Mouse (Mus musculus): ENCODE results near the gene Tbc1d2b. TPM values are rescaled to one million over a fixed set of nuclear protein-coding genes. Genes with fewer than 3 reads are reported as not detected.

Tbc1d2b gene
- polyA plus RNA-seq, 1 experiment from 2014 or later = 5.8 TPM

GRCm38 (mm10) chr9:90260600-90261375 is 9.8 kb downstream of the Tbc1d2b start:
- WGBS = 79% methylated on average over 13 of the region's 13 CpGs
- H3K4me1 ChIP-seq (ENCODE audit: control insufficient read depth, insufficient read depth, low read length) = no peaks in the 10 kb centered on the region
- no peak for ATAC-seq (ENCODE audit: low read depth)

GRCm38 (mm10) chr9:90260079-90260478 is 10.5 kb downstream of the Tbc1d2b start:
- no peak for ATAC-seq (ENCODE audit: low read depth)
- WGBS = 87% methylated on average over 6 of the region's 6 CpGs
- no peak overlapping the region for H3K4me3 ChIP-seq (ENCODE audit: low read depth, low read length)
- no peaks in the 10 kb centered on the region for H3K9me3 ChIP-seq (ENCODE audit: control insufficient read depth, low read length)
- no peaks in the 10 kb centered on the region for H3K36me3 ChIP-seq (ENCODE audit: control insufficient read depth, insufficient read depth, low read length)
- no peak overlapping the region for H3K4me2 ChIP-seq (ENCODE audit: low read depth, low read length)
- no peaks in the 10 kb centered on the region for H3K4me1 ChIP-seq (ENCODE audit: control insufficient read depth, insufficient read depth, low read length)
- no peaks in the 10 kb centered on the region for H3K27me3 ChIP-seq (ENCODE audit: control insufficient read depth, insufficient read depth, low read length)
- no peak overlapping the region for H3K27ac ChIP-seq (ENCODE audit: low read depth, low read length)
- no peak overlapping the region for H3K9ac ChIP-seq (replicated peaks; ENCODE audit: low read depth, low read length)

More at GRCm38 (mm10) chr9:90260600-90261375, 9.8 kb downstream of the Tbc1d2b start:
- no peak overlapping the region for H3K27ac ChIP-seq (ENCODE audit: low read depth, low read length)
- no peaks in the 10 kb centered on the region for H3K9me3 ChIP-seq (ENCODE audit: control insufficient read depth, low read length)
- no peak overlapping the region for H3K4me3 ChIP-seq (ENCODE audit: low read depth, low read length)
- no peaks in the 10 kb centered on the region for H3K36me3 ChIP-seq (ENCODE audit: control insufficient read depth, insufficient read depth, low read length)
- no peak overlapping the region for H3K4me2 ChIP-seq (ENCODE audit: low read depth, low read length)
- no peaks in the 10 kb centered on the region for H3K27me3 ChIP-seq (ENCODE audit: control insufficient read depth, insufficient read depth, low read length)
- H3K9ac ChIP-seq (replicated peaks; ENCODE audit: low read depth, low read length) = no peak overlapping the region

DNA sequence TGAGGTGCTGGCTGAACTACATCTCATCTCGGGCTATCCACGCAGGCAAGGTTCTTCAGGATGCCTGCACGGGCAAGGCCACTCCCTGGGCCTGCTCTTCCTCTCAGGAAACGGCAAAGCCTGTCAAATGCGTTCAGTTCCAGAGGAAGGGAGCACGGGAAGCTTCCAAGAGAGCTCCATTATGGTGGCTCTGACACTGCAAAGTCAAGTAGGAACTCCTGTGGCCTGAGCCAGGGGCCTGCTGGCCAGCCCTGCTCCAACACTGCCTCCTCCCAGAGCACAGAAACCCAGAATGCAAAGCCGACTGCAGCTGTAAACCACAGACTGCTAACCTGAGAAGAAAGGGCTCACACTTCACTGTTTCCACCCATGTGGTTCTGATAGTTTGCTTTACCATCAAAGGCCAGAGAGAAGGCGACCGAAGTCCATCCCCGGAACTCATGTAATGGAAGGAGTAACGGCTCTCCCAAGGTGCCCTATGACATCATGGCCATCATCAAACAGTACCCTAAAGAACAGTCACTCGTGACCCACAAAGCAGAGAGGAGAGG is 11.1 kb downstream of the Tbc1d2b start:
- Histone ChIP-seq H3K9me3 (ENCODE audit: control insufficient read depth, low read length) (no peaks in the 10 kb centered on the region), H3K27ac (ENCODE audit: low read depth, low read length) (no peak overlapping the region), H3K27me3 (ENCODE audit: control insufficient read depth, insufficient read depth, low read length) (no peaks in the 10 kb centered on the region), H3K9ac (replicated peaks; ENCODE audit: low read depth, low read length) (no peak overlapping the region), H3K4me3 (ENCODE audit: low read depth, low read length) (no peak overlapping the region), H3K4me1 (ENCODE audit: control insufficient read depth, insufficient read depth, low read length) (no peaks in the 10 kb centered on the region), H3K36me3 (ENCODE audit: control insufficient read depth, insufficient read depth, low read length) (no peaks in the 10 kb centered on the region), H3K4me2 (ENCODE audit: low read depth, low read length) (no peak overlapping the region)
- 89% methylated on average over 12 of the region's 12 CpGs for whole genome bisulfite sequencing
- no peak for ATAC-seq (ENCODE audit: low read depth)

DNA sequence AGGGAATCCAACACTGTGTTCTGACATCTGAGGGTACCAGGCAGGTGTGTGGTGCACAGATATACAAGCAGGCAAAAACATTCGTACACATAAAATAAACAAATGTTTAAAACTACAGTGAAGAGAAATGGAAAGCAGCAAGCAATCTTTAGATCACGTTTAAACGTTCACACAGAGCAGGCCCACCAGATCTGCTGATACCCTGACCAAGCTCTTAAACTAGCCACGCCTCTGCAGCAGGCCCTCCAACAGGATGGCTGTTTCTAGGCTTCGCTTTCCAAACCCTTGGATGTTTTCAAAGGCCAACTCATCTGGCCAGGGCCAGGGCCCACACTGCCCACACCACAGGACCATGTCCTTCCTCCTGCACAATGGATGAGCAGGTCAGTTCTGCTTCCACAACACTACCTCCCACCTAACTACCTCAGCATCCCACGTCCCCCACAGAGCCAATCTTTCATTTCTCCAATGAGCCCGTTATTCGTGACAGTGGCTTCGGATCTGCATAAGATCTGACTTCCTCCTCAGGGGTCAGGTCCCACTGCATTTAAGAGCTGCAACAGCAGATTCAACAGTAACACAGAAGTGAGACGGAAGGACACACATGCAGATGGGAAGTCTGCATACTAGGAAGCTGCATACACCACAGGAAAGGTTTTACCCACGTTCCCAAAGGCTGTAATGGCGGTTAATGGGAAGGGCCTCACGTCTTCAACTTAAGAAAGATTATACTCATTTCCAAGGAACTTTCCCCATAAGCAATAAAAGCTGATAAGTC is 12.7 kb downstream of the Tbc1d2b start:
- Histone ChIP-seq H3K9me3 (ENCODE audit: control insufficient read depth, low read length) (no peaks in the 10 kb centered on the region), H3K27me3 (ENCODE audit: control insufficient read depth, insufficient read depth, low read length) (no peaks in the 10 kb centered on the region), H3K4me2 (ENCODE audit: low read depth, low read length) (no peak overlapping the region), H3K9ac (replicated peaks; ENCODE audit: low read depth, low read length) (no peak overlapping the region), H3K27ac (ENCODE audit: low read depth, low read length) (no peak overlapping the region), H3K4me3 (ENCODE audit: low read depth, low read length) (no peak overlapping the region), H3K4me1 (ENCODE audit: control insufficient read depth, insufficient read depth, low read length) (no peaks in the 10 kb centered on the region), H3K36me3 (ENCODE audit: control insufficient read depth, insufficient read depth, low read length) (no peaks in the 10 kb centered on the region)
- ATAC-seq (ENCODE audit: low read depth) = no peak
- WGBS = 89% methylated on average over 13 of the region's 13 CpGs

GRCm38 (mm10) chr9:90257220-90257619 is 13.4 kb downstream of the Tbc1d2b start:
- H3K9me3 ChIP-seq (ENCODE audit: control insufficient read depth, low read length) = no peaks in the 10 kb centered on the region
- no peak overlapping the region for H3K4me2 ChIP-seq (ENCODE audit: low read depth, low read length)
- H3K27ac ChIP-seq (ENCODE audit: low read depth, low read length) = no peak overlapping the region
- ATAC-seq (ENCODE audit: low read depth) = no peak
- 83% methylated on average over 7 of the region's 7 CpGs for WGBS
- no peak overlapping the region for H3K9ac ChIP-seq (replicated peaks; ENCODE audit: low read depth, low read length)
- no peaks in the 10 kb centered on the region for H3K27me3 ChIP-seq (ENCODE audit: control insufficient read depth, insufficient read depth, low read length)
- H3K4me1 ChIP-seq (ENCODE audit: control insufficient read depth, insufficient read depth, low read length) = no peaks in the 10 kb centered on the region
- no peaks in the 10 kb centered on the region for H3K36me3 ChIP-seq (ENCODE audit: control insufficient read depth, insufficient read depth, low read length)
- no peak overlapping the region for H3K4me3 ChIP-seq (ENCODE audit: low read depth, low read length)

GRCm38 (mm10) chr9:90255844-90256405 is 14.7 kb downstream of the Tbc1d2b start:
- H3K4me2 ChIP-seq (ENCODE audit: low read depth, low read length) = no peak overlapping the region
- no peak overlapping the region for H3K9ac ChIP-seq (replicated peaks; ENCODE audit: low read depth, low read length)
- H3K9me3 ChIP-seq (ENCODE audit: control insufficient read depth, low read length) = no peaks in the 10 kb centered on the region
- WGBS = 51% methylated on average over 6 of the region's 6 CpGs
- no peak for ATAC-seq (ENCODE audit: low read depth)
- no peak overlapping the region for H3K27ac ChIP-seq (ENCODE audit: low read depth, low read length)
- H3K4me3 ChIP-seq (ENCODE audit: low read depth, low read length) = no peak overlapping the region
- H3K4me1 ChIP-seq (ENCODE audit: control insufficient read depth, insufficient read depth, low read length) = no peaks in the 10 kb centered on the region
- no peaks in the 10 kb centered on the region for H3K36me3 ChIP-seq (ENCODE audit: control insufficient read depth, insufficient read depth, low read length)
- no peaks in the 10 kb centered on the region for H3K27me3 ChIP-seq (ENCODE audit: control insufficient read depth, insufficient read depth, low read length)

DNA sequence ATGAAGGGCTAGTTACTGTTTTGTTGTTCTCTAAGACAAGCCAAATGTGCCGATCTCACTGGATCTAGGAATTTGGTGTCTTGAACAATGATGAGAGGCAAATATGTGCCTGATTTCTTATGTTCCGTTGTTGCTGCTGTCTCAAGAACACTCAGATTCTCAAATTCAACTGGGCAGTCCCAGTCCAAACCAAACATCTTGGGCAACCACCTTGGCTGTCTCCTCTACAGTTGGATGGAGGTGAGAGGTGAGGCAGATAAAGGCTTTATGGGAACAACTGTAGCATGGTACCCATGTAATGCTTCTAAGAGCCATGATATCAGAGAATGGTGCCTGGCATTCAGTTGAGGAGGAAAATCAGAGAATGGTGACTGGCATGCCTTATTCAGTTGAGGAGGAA is 17.4 kb downstream of the Tbc1d2b start:
- H3K9ac ChIP-seq (replicated peaks; ENCODE audit: low read depth, low read length) = no peak overlapping the region
- WGBS = 96% methylated on average over 2 of the region's 2 CpGs
- ATAC-seq (ENCODE audit: low read depth) = no peak

GRCm38 (mm10) chr9:90250964-90251750 is 19.4 kb downstream of the Tbc1d2b start:
- H3K27me3 ChIP-seq (ENCODE audit: control insufficient read depth, insufficient read depth, low read length) = no peaks in the 10 kb centered on the region
- no peak overlapping the region for H3K4me2 ChIP-seq (ENCODE audit: low read depth, low read length)
- H3K9me3 ChIP-seq (ENCODE audit: control insufficient read depth, low read length) = no peaks in the 10 kb centered on the region
- 88% methylated on average over 13 of the region's 13 CpGs for WGBS
- H3K4me3 ChIP-seq (ENCODE audit: low read depth, low read length) = no peak overlapping the region
- H3K9ac ChIP-seq (replicated peaks; ENCODE audit: low read depth, low read length) = no peak overlapping the region
- no peaks in the 10 kb centered on the region for H3K4me1 ChIP-seq (ENCODE audit: control insufficient read depth, insufficient read depth, low read length)
- H3K27ac ChIP-seq (ENCODE audit: low read depth, low read length) = no peak overlapping the region
- H3K36me3 ChIP-seq (ENCODE audit: control insufficient read depth, insufficient read depth, low read length) = peaks cover 9% of the 10 kb centered on the region; the same call in 1 of the 2 replicates
- no peak for ATAC-seq (ENCODE audit: low read depth)

More for the DNA sequence above, 17.4 kb downstream of the Tbc1d2b start:
- Histone ChIP-seq H3K9me3 (ENCODE audit: control insufficient read depth, low read length) (no peaks in the 10 kb centered on the region), H3K27me3 (ENCODE audit: control insufficient read depth, insufficient read depth, low read length) (no peaks in the 10 kb centered on the region), H3K4me2 (ENCODE audit: low read depth, low read length) (no peak overlapping the region), H3K27ac (ENCODE audit: low read depth, low read length) (no peak overlapping the region), H3K4me1 (ENCODE audit: control insufficient read depth, insufficient read depth, low read length) (no peaks in the 10 kb centered on the region), H3K4me3 (ENCODE audit: low read depth, low read length) (no peak overlapping the region), H3K36me3 (ENCODE audit: control insufficient read depth, insufficient read depth, low read length) (peaks cover 4% of the 10 kb centered on the region; the same call in 1 of the 2 replicates)

Measured in neural tube, embryonic 14.5 days (tissue).